Mouse (Mus musculus) forebrain, embryonic 13.5 days (tissue): Measurements from ENCODE around the gene Ssna1. TPM values are rescaled to one million over a fixed set of nuclear protein-coding genes. Genes with fewer than 3 reads are reported as not detected.

Experiments used
- ATAC-seq: fragments of 200-750 bp; cut with Nextera tagmentation; 2 replicates; pipeline ENCODE4 v1.8.0; 2017
- H3K27ac ChIP-seq: fragments of 300-500 bp; sonication (generic); 2 replicates; pipeline ENCODE4 v1.5.1; 2015; ENCODE audit warnings: inconsistent platforms, mild to moderate bottlenecking, moderate library complexity
- H3K27me3 ChIP-seq: fragments of 300-500 bp; sonication (generic); 2 replicates; pipeline ENCODE4 v1.6.1; 2015; ENCODE audit warnings: mild to moderate bottlenecking, inconsistent platforms
- H3K36me3 ChIP-seq: fragments of 300-500 bp; sonication (generic); 2 replicates; pipeline ENCODE4 v1.6.1; 2015; ENCODE audit warnings: mild to moderate bottlenecking, inconsistent platforms; ENCODE audit not compliant: poor library complexity, severe bottlenecking
- H3K4me1 ChIP-seq: fragments of 300-500 bp; sonication (generic); 2 replicates; pipeline ENCODE4 v1.6.1; 2015; ENCODE audit warnings: inconsistent platforms
- H3K4me2 ChIP-seq: fragments of 300-500 bp; sonication (generic); 2 replicates; pipeline ENCODE4 v1.6.1; 2015; ENCODE audit warnings: inconsistent platforms, mild to moderate bottlenecking, moderate library complexity
- H3K4me3 ChIP-seq: fragments of 300-500 bp; sonication (generic); 2 replicates; pipeline ENCODE4 v1.5.1; 2015; ENCODE audit warnings: mild to moderate bottlenecking, inconsistent platforms
- H3K9ac ChIP-seq: fragments of 300-500 bp; sonication (generic); 2 replicates; pipeline ENCODE4 v1.6.1; 2015; ENCODE audit warnings: mild to moderate bottlenecking, inconsistent platforms
- H3K9me3 ChIP-seq: fragments of 300-500 bp; sonication (generic); replicated peaks from 2 replicates; pipeline ENCODE4 v1.6.1; 2016; ENCODE audit warnings: inconsistent platforms
- WGBS: fragments of 180-500 bp; shearing (Covaris S2); methylation state at CpG from one replicate; pipeline ENCODE4 v1.1.7; 2015; 5-methylcytosine and 5-hydroxymethylcytosine counted together
- polyA plus RNA-seq: library from polyadenylated mRNA; unstranded; fragments of >200 nt; fragmentation: Nextera tagmentation; extraction: Ambion mirVana; gene quantifications from 2 replicates; pipeline ENCODE4 v1.2.1, GENCODE M21; 2015

The Ssna1 gene
- polyA plus RNA-seq, 1 experiment from 2014 or later, result 245 TPM

GRCm38 (mm10) chr2:25252331-25252730 lies 19.9 kb downstream of the Ssna1 start:
- Histone ChIP-seq H3K4me2 (no peak overlapping the region), H3K9ac (no peak overlapping the region), H3K27me3 (no peaks in the 10 kb centered on the region), H3K36me3 (peaks cover 54% of the 10 kb centered on the region), H3K4me1 (peaks cover 22% of the 10 kb centered on the region), H3K27ac (no peak overlapping the region), H3K4me3 (no peak overlapping the region), H3K9me3 (no peaks in the 10 kb centered on the region)
- ATAC-seq, result no peak
- 88% methylated on average over 1 of the region's 1 CpGs for WGBS

GRCm38 (mm10) chr2:25246183-25247072 lies 25.8 kb downstream of the Ssna1 start, which contains the start of gene AL732309.1:
Gene AL732309.1, minus strand, starts transcription at chr2:25246863.
- H3K9me3 ChIP-seq, result no peaks in the 10 kb centered on the region
- H3K36me3 ChIP-seq, result peaks cover 66% of the 10 kb centered on the region
- peaks cover 3% of the 10 kb centered on the region; the same call in 1 of the 2 replicates for H3K27me3 ChIP-seq
- no peak within 1 kb of the TSS for H3K27ac ChIP-seq
- WGBS, result 93% methylated on average over 10 of the region's 10 CpGs
- ATAC-seq, result no peak
- no peak within 1 kb of the TSS for H3K4me3 ChIP-seq
- peaks cover 14% of the 10 kb centered on the region for H3K4me1 ChIP-seq
- no peak within 1 kb of the TSS for H3K4me2 ChIP-seq
- no peak within 1 kb of the TSS for H3K9ac ChIP-seq

GRCm38 (mm10) chr2:25244144-25244543 lies 28.1 kb downstream of the Ssna1 start:
- Histone ChIP-seq H3K27ac (no peak overlapping the region), H3K4me2 (no peak overlapping the region), H3K9me3 (no peaks in the 10 kb centered on the region), H3K27me3 (peaks cover 6% of the 10 kb centered on the region; the same call in 1 of the 2 replicates), H3K4me1 (peaks cover 26% of the 10 kb centered on the region), H3K4me3 (no peak overlapping the region), H3K36me3 (peaks cover 44% of the 10 kb centered on the region), H3K9ac (no peak overlapping the region)
- WGBS, result 91% methylated on average over 4 of the region's 4 CpGs
- no peak for ATAC-seq

- Histone ChIP-seq H3K27ac (no peak overlapping the region), H3K4me1 (peaks cover 26% of the 10 kb centered on the region), H3K27me3 (peaks cover 10% of the 10 kb centered on the region; the same call in 1 of the 2 replicates), H3K9ac (peak overlapping the region; percentile 89; the same call in 1 of the 2 replicates), H3K9me3 (no peaks in the 10 kb centered on the region), H3K36me3 (peaks cover 36% of the 10 kb centered on the region), H3K4me3 (peak overlapping the region; percentile 66), H3K4me2 (peak overlapping the region; percentile 92)
- 86% methylated on average over 8 of the region's 8 CpGs for WGBS
- ATAC-seq, result no peak
Measured at GRCm38 (mm10) chr2:25243342-25243741, 28.9 kb downstream of the Ssna1 start.

GRCm38 (mm10) chr2:25242101-25242506 lies 30.1 kb downstream of the Ssna1 start, which contains the start of the genes Rnf208 and Cysrt1:
Gene Rnf208, plus strand, starts transcription at chr2:25242255.
Gene Cysrt1, minus strand, starts transcription at chr2:25242452.
- 0% methylated on average over 44 of the region's 59 CpGs for WGBS
- H3K36me3 ChIP-seq, result peaks cover 23% of the 10 kb centered on the region
- H3K9ac ChIP-seq, result peak within 1 kb of the TSS; percentile 89
- peak; percentile 57; the same call in 1 of the 2 replicates for ATAC-seq
- H3K27me3 ChIP-seq, result peaks cover 13% of the 10 kb centered on the region; the same call in 1 of the 2 replicates
- no peaks in the 10 kb centered on the region for H3K9me3 ChIP-seq
- peak within 1 kb of the TSS; percentile 92 for H3K4me2 ChIP-seq
- peaks cover 26% of the 10 kb centered on the region for H3K4me1 ChIP-seq
- H3K4me3 ChIP-seq, result peak within 1 kb of the TSS; percentile 66
- H3K27ac ChIP-seq, result peak within 1 kb of the TSS; percentile 35

- Histone ChIP-seq H3K4me1 (peaks cover 26% of the 10 kb centered on the region), H3K27me3 (peaks cover 17% of the 10 kb centered on the region; the same call in 1 of the 2 replicates), H3K4me3 (peak overlapping the region; percentile 66), H3K27ac (0 out of 2 replicates have a peak overlapping the region, but pooled peaks have one; percentile 27), H3K4me2 (peak overlapping the region; percentile 92), H3K9ac (peak overlapping the region; percentile 89), H3K36me3 (peaks cover 16% of the 10 kb centered on the region), H3K9me3 (no peaks in the 10 kb centered on the region)
- 20% methylated on average over 6 of the region's 6 CpGs for WGBS
- peak; percentile 23; the same call in 1 of the 2 replicates for ATAC-seq
Measured at GRCm38 (mm10) chr2:25241438-25241775, 30.8 kb downstream of the Ssna1 start.

GRCm38 (mm10) chr2:25240723-25241437 lies 31.4 kb downstream of the Ssna1 start:
- peaks cover 11% of the 10 kb centered on the region for H3K36me3 ChIP-seq
- H3K27ac ChIP-seq, result peak overlapping the region; percentile 27; the same call in 1 of the 2 replicates

GRCm38 (mm10) chr2:25240310-25240709 lies 31.9 kb downstream of the Ssna1 start:
- 47% methylated on average over 8 of the region's 8 CpGs for WGBS
- Histone ChIP-seq H3K9ac (peak overlapping the region; percentile 45; the same call in 1 of the 2 replicates), H3K4me3 (peak overlapping the region; percentile 66; the same call in 1 of the 2 replicates), H3K27ac (no peak overlapping the region), H3K4me2 (peak overlapping the region; percentile 92), H3K27me3 (peaks cover 20% of the 10 kb centered on the region; the same call in 1 of the 2 replicates), H3K9me3 (no peaks in the 10 kb centered on the region), H3K36me3 (peaks cover 5% of the 10 kb centered on the region; the same call in 1 of the 2 replicates), H3K4me1 (peaks cover 26% of the 10 kb centered on the region)
- no peak; the same call in 1 of the 2 replicates for ATAC-seq

More at GRCm38 (mm10) chr2:25240723-25241437, 31.4 kb downstream of the Ssna1 start:
- Histone ChIP-seq H3K27me3 (peaks cover 20% of the 10 kb centered on the region; the same call in 1 of the 2 replicates), H3K4me1 (peaks cover 26% of the 10 kb centered on the region), H3K4me2 (peak overlapping the region; percentile 92), H3K9me3 (no peaks in the 10 kb centered on the region), H3K4me3 (peak overlapping the region; percentile 66), H3K9ac (peak overlapping the region; percentile 45)
- peak; percentile 84 for ATAC-seq
- WGBS, result 1% methylated on average over 29 of the region's 29 CpGs

GRCm38 (mm10) chr2:25239766-25240165 lies 32.5 kb downstream of the Ssna1 start:
- WGBS, result 90% methylated on average over 3 of the region's 3 CpGs
- H3K27me3 ChIP-seq, result peaks cover 20% of the 10 kb centered on the region; the same call in 1 of the 2 replicates
- H3K27ac ChIP-seq, result no peak overlapping the region
- no peaks in the 10 kb centered on the region for H3K9me3 ChIP-seq
- H3K4me1 ChIP-seq, result peaks cover 26% of the 10 kb centered on the region
- no peak for ATAC-seq
- H3K4me3 ChIP-seq, result no peak overlapping the region
- no peak overlapping the region for H3K4me2 ChIP-seq
- H3K36me3 ChIP-seq, result no peaks in the 10 kb centered on the region
- H3K9ac ChIP-seq, result no peak overlapping the region

- no peak for ATAC-seq
- H3K36me3 ChIP-seq, result no peaks in the 10 kb centered on the region
- no peak overlapping the region for H3K9ac ChIP-seq
- H3K27ac ChIP-seq, result no peak overlapping the region
- no peak overlapping the region for H3K4me2 ChIP-seq
- no peaks in the 10 kb centered on the region for H3K9me3 ChIP-seq
- no peak overlapping the region for H3K4me3 ChIP-seq
- peaks cover 24% of the 10 kb centered on the region for H3K27me3 ChIP-seq
- H3K4me1 ChIP-seq, result peaks cover 26% of the 10 kb centered on the region
Measured at GRCm38 (mm10) chr2:25238106-25238505, 34.1 kb downstream of the Ssna1 start.

GRCm38 (mm10) chr2:25237522-25237921 lies 34.7 kb downstream of the Ssna1 start:
- H3K9me3 ChIP-seq, result no peaks in the 10 kb centered on the region
- no peaks in the 10 kb centered on the region for H3K36me3 ChIP-seq
- no peak overlapping the region for H3K4me3 ChIP-seq
- no peak overlapping the region for H3K4me2 ChIP-seq
- H3K27me3 ChIP-seq, result peaks cover 24% of the 10 kb centered on the region
- H3K27ac ChIP-seq, result no peak overlapping the region
- H3K4me1 ChIP-seq, result peaks cover 20% of the 10 kb centered on the region
- no peak for ATAC-seq
- H3K9ac ChIP-seq, result no peak overlapping the region
- 63% methylated on average over 4 of the region's 4 CpGs for WGBS
